Mouse (Mus musculus) B cell, adult (primary cell): ENCODE results near the gene Timm8a2. TPM values are rescaled to one million over a fixed set of nuclear protein-coding genes. Genes with fewer than 3 reads are reported as not detected.

Source experiments
- total RNA-seq: library from RNA; stranded (reverse); gene quantifications from 4 replicates; pipeline ENCODE4 v1.2.4, GENCODE M21; 2023; ENCODE audit not compliant: inconsistent age

The Timm8a2 gene
- total RNA-seq = 1.2 to 1.6 TPM (median 1.4 TPM) in 3 of 4 replicates, not detected in the other

DNA sequence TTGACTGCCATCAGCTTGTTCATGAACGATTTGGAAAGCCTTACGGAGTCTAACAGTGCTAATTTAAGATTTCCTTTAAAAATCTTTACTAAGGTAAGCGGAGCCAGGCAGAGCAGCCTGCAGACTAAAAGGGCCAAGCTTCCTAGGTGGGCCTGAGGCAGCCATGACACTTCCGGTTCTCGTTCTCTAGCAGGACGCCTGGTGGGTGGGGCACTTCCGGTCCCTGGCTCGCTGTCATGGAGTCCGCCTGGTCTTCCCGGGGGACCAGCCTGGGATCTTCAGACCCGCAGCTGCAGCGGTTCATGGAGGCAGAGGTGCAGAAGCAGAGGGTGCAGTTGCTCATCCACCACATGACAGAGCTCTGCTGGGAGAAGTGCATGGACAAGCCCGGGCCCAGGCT is at the start of gene Timm8a2:
Gene Timm8a2, plus strand, starts transcription at position 224 of the 400 bp plus-strand sequence.

Other genes with a start within 250 kb of the Timm8a2 start
- 20.8 to 21.4 TPM (median 21.2 TPM) in 4 replicates for gene Dock9, start 236.8 kb upstream of the Timm8a2 start, total RNA-seq
- 49.2 to 55.7 TPM (median 51.8 TPM) in 4 replicates for gene Ubac2, start 156.1 kb upstream of the Timm8a2 start, total RNA-seq
- 121 to 134 TPM (median 129 TPM) in 4 replicates for gene Gpr18, start 118.9 kb upstream of the Timm8a2 start, total RNA-seq
- gene Gpr183, start 69.5 kb upstream of the Timm8a2 start, total RNA-seq = 255 to 286 TPM (median 258 TPM) in 4 replicates
- gene Tm9sf2, start 72.4 kb downstream of the Timm8a2 start, total RNA-seq = 71.0 to 102 TPM (median 80.8 TPM) in 4 replicates
- 4.3 to 6.3 TPM (median 5.3 TPM) in 4 replicates for gene Clybl, start 147.0 kb downstream of the Timm8a2 start, total RNA-seq